Comparison of ENCODE assay signal across 11 mouse cellular contexts in genomic region chr3:68469643-68470042, GRCm38 (mm10).
DNase-seq lines count a peak whose midpoint lies in the region; ATAC-seq and TF ChIP-seq lines count a peak whose summit lies in the region.
"Had no signal": no experiment of that assay in that cellular context is flagged by ENCODE, and none has a peak within 500 bp of the region (broad histone marks: within the 10 kb centered on the region; RNA-seq: fewer than 3 reads in every experiment).

No protein-coding gene starts in this region.

- peak; percentile 6 for TF ChIP-seq CTCF in left cerebral cortex, adult 2 months (IDR thresholded peaks at IDR 0.05)
- peak; percentile 79 for TF ChIP-seq CTCF in Patski (IDR thresholded peaks at IDR 0.05)

- no peak overlapping the region for H3K9ac ChIP-seq in heart, embryonic 16.5 days (ENCODE audit: low read length)
- H3K9ac ChIP-seq: neural tube, embryonic 13.5 days had no signal

- peaks cover 23% of the 10 kb centered on the region for H3K4me1 ChIP-seq in heart, embryonic 16.5 days (ENCODE audit: control insufficient read depth, insufficient read depth, low read length)

- CTCF ChIA-PET in Patski (lab: Charles Lee) = interaction anchor here (0.8 to 7.1 kb wide), 23 partner anchors 9 to 252 kb away, joined by 3 to 92 read pairs (median 4); no protein-coding TSS in a partner anchor

- no peak for DNase-seq in left cerebral cortex, adult 2 months (ENCODE audit: extremely low spot score in 1 of 2, low spot score in 2 of 2)
- no peak for DNase-seq in left cerebral cortex, adult 18-20 months (ENCODE audit: low spot score in 2 of 2)
- DNase-seq in Patski (ENCODE audit: low read depth, low spot score) = no peak
- DNase-seq in kidney, postnatal 4 days = peak; percentile 21 to 33
- no peak for DNase-seq in neural tube, embryonic 10.5 days (ENCODE audit: extremely low spot score, low spot score)
- no peak for DNase-seq in cerebellum, postnatal 14 days
- DNase-seq: adrenal gland, adult 8-10 months; cerebellum, adult 9-11 months; thymus, postnatal 14 days had no signal

- peak overlapping the region; percentile 25; the same call in 1 of the 2 replicates for H3K4me2 ChIP-seq in heart, embryonic 16.5 days (ENCODE audit: low read depth, low read length)
- H3K4me2 ChIP-seq: neural tube, embryonic 13.5 days had no signal

- ATAC-seq in Patski = peak; percentile 36
- no peak for ATAC-seq in heart, embryonic 16.5 days (replicated peaks; ENCODE audit: extremely low read depth, insufficient read depth, low FRiP score)

- no peaks in the 10 kb centered on the region for H3K27me3 ChIP-seq in Patski
- H3K27me3 ChIP-seq in heart, embryonic 16.5 days (ENCODE audit: control insufficient read depth, insufficient read depth, low read length) = no peaks in the 10 kb centered on the region

- intact Hi-C loops in left cerebral cortex, adult 2 months (cut with DNase I) = loop anchor here (5.0 to 10.0 kb wide), 2 partner anchors 102 to 225 kb away; no protein-coding TSS in a partner anchor

- no peak overlapping the region for H3K4me3 ChIP-seq in left cerebral cortex, adult 2 months
- no peak overlapping the region for H3K4me3 ChIP-seq in heart, embryonic 16.5 days (ENCODE audit: low read length)
- H3K4me3 ChIP-seq: neural tube, embryonic 13.5 days had no signal

- H3K36me3 ChIP-seq in heart, embryonic 16.5 days (ENCODE audit: control insufficient read depth, insufficient read depth) = no peaks in the 10 kb centered on the region
- H3K36me3 ChIP-seq: neural tube, embryonic 13.5 days had no signal

- POLR2A ChIA-PET in Patski (lab: Charles Lee) = interaction anchor here (0.5 to 4.3 kb wide), 10 partner anchors 17 to 78 kb away, joined by 3 to 46 read pairs (median 4); no protein-coding TSS in a partner anchor

- no peak overlapping the region for H3K27ac ChIP-seq in left cerebral cortex, adult 2 months
- no peak overlapping the region for H3K27ac ChIP-seq in heart, embryonic 16.5 days (ENCODE audit: low read length)
- H3K27ac ChIP-seq: neural tube, embryonic 13.5 days had no signal

- 51% methylated on average over 1 of the region's 1 CpGs for WGBS in heart, embryonic 16.5 days

- no peaks in the 10 kb centered on the region for H3K9me3 ChIP-seq in heart, embryonic 16.5 days (replicated peaks; ENCODE audit: control insufficient read depth, low read length)
- H3K9me3 ChIP-seq: neural tube, embryonic 13.5 days had no signal

- in situ Hi-C loops in Patski (cut with MboI; ENCODE audit: low pct_unique_long_range_greater_than_20kb) = loop anchor here (5.0 to 10.0 kb wide), 2 partner anchors 245 to 407 kb away; partner anchors contain the start of gene Schip1

Comparison
In these comparisons a context has a peak if more than half of its experiments do, and no peak if none do; other contexts are left out.
1. DNase-seq: peak in kidney, postnatal 4 days (2 of 2); none in left cerebral cortex, adult 2 months (0 of 2), left cerebral cortex, adult 18-20 months (0 of 2), Patski (single experiment), neural tube, embryonic 10.5 days (single experiment) and cerebellum, postnatal 14 days (0 of 2).